Mouse (Mus musculus): Measurements from ENCODE around the gene Runx3. TPM values are rescaled to one million over a fixed set of nuclear protein-coding genes. Genes with fewer than 3 reads are reported as not detected.

Gene Runx3
- total RNA-seq, 2 experiments from 2014 or later: not detected

GRCm38 (mm10) chr4:135095693-135096092 is 24.8 kb upstream of the Runx3 start:
- no peak for DNase-seq (ENCODE audit: low spot score in 2 of 2)
- no peak overlapping the region for H3K4me3 ChIP-seq
- no peak for TF ChIP-seq CTCF (conservative IDR thresholded peaks at IDR 0.05)
- H3K27ac ChIP-seq: no peak overlapping the region

DNA sequence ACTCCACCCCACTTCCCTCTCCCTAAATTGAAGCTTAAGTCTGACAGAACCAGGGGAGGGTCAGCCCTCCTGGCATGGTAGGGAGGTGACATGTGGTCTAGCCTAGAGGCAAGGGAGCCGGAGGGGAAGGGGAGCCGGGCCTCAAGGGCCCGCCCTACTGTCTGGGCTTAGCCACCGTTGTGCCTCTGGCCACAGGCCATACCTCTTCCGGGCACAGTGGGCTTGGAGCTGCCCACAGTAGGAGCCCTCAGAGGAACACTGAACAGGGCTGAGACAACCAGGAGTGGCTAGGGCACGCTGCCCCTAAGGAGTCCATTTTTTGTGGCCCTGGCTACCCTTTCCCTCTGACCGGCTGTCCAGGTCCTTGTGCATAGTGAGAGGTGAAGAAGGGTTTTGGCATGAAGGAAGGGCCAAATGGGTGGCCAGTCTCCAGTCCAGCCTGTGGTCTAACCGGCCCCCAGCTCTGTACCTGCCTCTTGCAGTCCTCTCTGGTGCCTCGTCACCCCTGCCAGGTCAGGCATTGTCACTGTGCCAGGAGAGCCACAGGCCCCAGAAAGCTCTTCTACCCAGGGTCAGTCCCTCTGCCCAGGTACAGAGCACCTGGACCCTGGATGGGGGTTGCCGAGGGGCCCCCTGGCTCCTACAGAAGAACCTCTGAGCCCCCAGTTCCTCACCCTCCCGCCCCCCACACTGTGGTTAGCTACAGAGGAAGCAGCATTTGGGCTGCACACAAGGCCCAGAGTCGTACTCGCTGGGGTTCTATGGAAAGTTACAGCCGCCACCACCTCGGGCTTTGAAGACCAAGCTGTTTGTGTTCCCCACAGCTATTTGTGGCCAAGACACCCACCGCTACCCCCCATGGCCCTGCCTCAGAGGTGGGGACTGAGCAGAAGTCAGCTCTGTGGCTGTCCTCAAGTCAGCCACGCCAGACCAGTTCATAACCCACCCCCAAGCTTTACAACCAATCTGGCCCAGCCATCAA is 22.3 kb upstream of the Runx3 start:
- Histone ChIP-seq H3K27ac (no peak overlapping the region), H3K4me3 (no peak overlapping the region)
- no peak for TF ChIP-seq CTCF (conservative IDR thresholded peaks at IDR 0.05)
- no peak for DNase-seq (ENCODE audit: low spot score in 2 of 2)

DNA sequence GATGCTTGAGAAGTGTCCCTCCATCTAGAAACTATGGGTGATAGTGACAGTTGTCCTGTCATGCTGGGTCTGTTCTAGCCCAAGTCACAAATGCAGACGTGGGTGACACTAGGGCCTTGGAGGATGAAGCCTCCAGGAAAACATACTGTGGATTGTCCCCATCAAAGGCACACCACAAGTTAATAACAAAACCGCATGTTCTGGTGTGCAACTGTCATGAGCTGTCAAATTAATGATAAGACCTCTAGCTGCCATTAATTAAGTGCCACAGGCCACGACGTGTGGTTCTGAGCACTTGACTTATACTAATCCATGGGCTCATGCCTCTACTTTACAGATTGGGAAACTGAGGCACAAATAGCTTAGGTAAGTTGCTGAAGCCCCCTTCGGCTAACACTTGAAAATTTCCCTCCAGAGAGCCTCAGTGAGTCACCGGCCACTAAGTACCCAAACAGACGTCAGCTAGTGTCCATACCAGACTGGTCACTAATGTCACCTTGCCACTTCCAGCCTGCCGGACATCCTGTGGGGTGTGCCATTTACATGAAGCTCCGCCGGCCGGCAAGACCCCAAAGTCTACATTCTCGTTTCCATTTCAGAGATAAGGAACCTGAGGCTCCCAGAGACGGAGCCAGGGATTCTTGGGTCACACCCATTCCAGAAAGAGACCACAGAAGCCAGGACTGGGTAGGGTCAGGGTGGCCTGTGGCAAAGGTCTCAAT is 18.3 kb upstream of the Runx3 start:
- DNase-seq (ENCODE audit: low spot score in 2 of 2): no peak
- Histone ChIP-seq H3K27ac (no peak overlapping the region), H3K4me3 (no peak overlapping the region)
- TF ChIP-seq CTCF (conservative IDR thresholded peaks at IDR 0.05): no peak

DNA sequence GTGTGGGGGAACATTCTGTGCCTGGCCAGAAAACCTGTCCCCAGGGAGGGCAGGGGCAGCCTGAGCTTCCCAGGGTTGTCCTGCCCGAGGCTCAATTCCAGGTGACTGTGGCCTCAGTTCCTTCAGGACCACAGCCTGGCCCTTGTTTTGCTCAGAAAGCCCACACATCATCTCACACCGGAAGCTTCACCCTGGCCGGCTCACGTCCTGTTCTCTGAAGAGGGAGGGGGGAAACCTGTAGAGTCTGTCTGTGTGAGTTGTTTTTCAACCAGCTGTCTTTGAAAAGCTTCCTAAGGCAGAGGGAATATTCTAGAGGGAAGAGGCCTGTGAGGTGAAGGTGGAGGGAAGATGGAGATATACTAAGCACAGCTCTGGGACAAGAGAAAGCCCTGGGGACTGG is 17.7 kb upstream of the Runx3 start:
- no peak for DNase-seq (ENCODE audit: low spot score in 2 of 2)
- no peak for TF ChIP-seq CTCF (conservative IDR thresholded peaks at IDR 0.05)
- no peak overlapping the region for H3K27ac ChIP-seq
- H3K4me3 ChIP-seq: no peak overlapping the region

- Histone ChIP-seq H3K4me3 (no peak overlapping the region), H3K27ac (no peak overlapping the region)
- DNase-seq (ENCODE audit: low spot score in 2 of 2): no peak
- no peak for TF ChIP-seq CTCF (conservative IDR thresholded peaks at IDR 0.05)
Observed at GRCm38 (mm10) chr4:135103800-135104199, 16.7 kb upstream of the Runx3 start.

- no peak for DNase-seq (ENCODE audit: low spot score in 2 of 2)
- Histone ChIP-seq H3K27ac (no peak overlapping the region), H3K4me3 (no peak overlapping the region)
- no peak for TF ChIP-seq CTCF (conservative IDR thresholded peaks at IDR 0.05)
Observed at GRCm38 (mm10) chr4:135106968-135107367, 13.5 kb upstream of the Runx3 start.

DNA sequence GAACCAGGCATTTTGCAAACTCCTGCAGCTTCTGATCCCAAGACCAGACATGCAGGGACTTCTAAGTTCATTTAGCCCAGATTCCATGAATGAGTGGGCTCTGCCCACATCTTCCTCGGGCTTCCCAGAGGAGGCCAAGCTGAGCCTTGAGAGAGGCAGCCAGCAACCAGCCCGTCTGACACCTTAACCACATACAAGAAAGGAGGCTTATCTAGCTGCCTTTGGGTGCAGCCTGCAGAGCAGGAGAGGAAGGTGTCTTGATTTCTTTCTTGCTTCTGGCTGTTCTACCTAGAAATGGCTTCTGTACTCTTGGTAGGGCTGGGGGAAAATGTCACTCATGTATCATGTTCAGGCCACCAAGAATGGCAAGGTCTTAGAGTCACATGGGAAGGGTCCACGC is 11.8 kb upstream of the Runx3 start:
- no peak overlapping the region for H3K27ac ChIP-seq
- DNase-seq (ENCODE audit: low spot score in 2 of 2): no peak
- no peak overlapping the region for H3K4me3 ChIP-seq
- TF ChIP-seq CTCF (conservative IDR thresholded peaks at IDR 0.05): no peak

DNA sequence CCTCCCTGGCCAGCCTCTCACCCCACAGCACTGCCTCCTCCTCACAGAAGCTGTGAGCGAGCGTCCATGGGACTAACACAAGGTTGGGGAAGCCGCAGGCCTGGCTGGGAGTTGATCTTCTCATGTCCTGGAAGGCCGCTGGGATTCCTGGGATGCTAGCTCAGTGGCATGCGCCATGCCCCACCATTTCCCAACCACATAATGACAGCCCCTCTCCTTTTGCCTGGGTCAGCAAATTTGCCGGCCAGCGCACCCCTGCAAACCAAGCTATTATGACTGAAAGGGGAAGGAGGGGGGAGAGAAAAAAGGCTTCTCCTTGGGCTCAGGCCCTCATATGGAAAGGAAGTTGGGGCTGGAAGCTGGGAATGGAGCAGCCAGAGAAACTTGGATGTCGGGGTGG is 6.8 kb upstream of the Runx3 start:
- no peak overlapping the region for H3K4me3 ChIP-seq
- no peak overlapping the region for H3K27ac ChIP-seq
- no peak for DNase-seq (ENCODE audit: low spot score in 2 of 2)
- no peak for TF ChIP-seq CTCF (conservative IDR thresholded peaks at IDR 0.05)

GRCm38 (mm10) chr4:135114301-135114700 is 6.2 kb upstream of the Runx3 start:
- no peak for DNase-seq (ENCODE audit: low spot score in 2 of 2)
- H3K4me3 ChIP-seq: no peak overlapping the region
- TF ChIP-seq CTCF (conservative IDR thresholded peaks at IDR 0.05): no peak
- no peak overlapping the region for H3K27ac ChIP-seq

GRCm38 (mm10) chr4:135115426-135116170 is 4.9 kb upstream of the Runx3 start:
- no peak for TF ChIP-seq CTCF (conservative IDR thresholded peaks at IDR 0.05)
- H3K4me3 ChIP-seq: no peak overlapping the region
- DNase-seq (ENCODE audit: low spot score in 2 of 2): no peak
- H3K27ac ChIP-seq: no peak overlapping the region

DNA sequence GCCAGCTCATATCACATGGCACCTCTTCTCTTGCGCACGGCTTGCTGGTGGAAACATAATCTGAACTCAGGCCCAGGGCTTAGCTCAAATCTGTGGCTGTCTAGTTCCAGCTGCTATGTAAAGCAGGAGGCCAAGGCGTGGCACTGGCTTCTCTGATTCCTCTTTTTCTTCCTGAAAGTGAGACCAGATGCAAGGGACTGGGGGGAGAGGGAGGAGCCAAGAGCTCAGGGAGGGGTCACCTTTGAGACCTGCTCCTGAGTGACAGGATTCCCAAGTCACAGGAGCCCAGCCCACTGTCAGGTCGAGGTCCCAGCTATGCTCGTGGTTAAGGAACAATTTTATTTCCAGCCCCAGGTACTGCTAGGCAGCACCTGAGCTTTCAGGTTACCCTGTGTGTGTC is 4.1 kb upstream of the Runx3 start:
- no peak for TF ChIP-seq CTCF (conservative IDR thresholded peaks at IDR 0.05)
- H3K27ac ChIP-seq: no peak overlapping the region
- DNase-seq (ENCODE audit: low spot score in 2 of 2): no peak
- H3K4me3 ChIP-seq: no peak overlapping the region

GRCm38 (mm10) chr4:135117846-135118245 is 2.6 kb upstream of the Runx3 start:
- TF ChIP-seq CTCF (conservative IDR thresholded peaks at IDR 0.05): no peak
- no peak for DNase-seq (ENCODE audit: low spot score in 2 of 2)
- H3K4me3 ChIP-seq: no peak overlapping the region
- H3K27ac ChIP-seq: no peak overlapping the region
